Mouse (Mus musculus) gastrocnemius, adult 8-10 months (tissue): Measurements from ENCODE around the gene Ceacam5. TPM values are rescaled to one million over a fixed set of nuclear protein-coding genes. Genes with fewer than 3 reads are reported as not detected.

Source experiments
- DNase-seq, 2 experiments: peaks; one replicate each; pipeline ENCODE4 v3.0.0; 2022; ENCODE audit warnings: low spot score in 2 of 2
- total RNA-seq, 4 experiments: library from RNA; stranded (reverse); gene quantifications; 2 replicates each; pipeline ENCODE4 v1.2.4; 2022

Gene Ceacam5
- not detected for total RNA-seq

DNA sequence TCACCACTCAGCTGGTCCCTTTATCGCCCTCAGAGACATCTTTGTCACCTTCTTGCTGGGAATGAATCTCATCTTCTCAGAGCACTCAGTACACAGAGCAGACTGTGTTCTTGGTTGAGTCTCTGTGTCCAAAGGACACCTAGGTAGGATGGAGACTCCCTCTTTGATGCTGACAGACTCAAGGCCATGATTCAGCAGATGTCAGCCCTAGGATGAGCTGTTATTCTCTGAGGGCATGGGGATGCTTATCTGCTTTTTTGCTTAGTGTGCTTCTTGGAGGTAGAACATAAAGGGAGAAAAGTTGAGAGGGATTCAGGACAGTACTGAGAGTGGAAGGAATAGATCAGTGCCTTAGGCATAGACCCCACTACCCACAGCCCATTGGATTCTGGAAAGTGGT is at the start of gene Ceacam5:
Gene Ceacam5 (plus strand): TSS at position 301 of the 400 bp plus-strand sequence.
- DNase-seq, result no peak

Other genes with a start within 250 kb of the Ceacam5 start
- gene Ceacam14, start 99.4 kb downstream of the Ceacam5 start, total RNA-seq, result not detected
- not detected for gene Gm5155, start 158.5 kb downstream of the Ceacam5 start, total RNA-seq